Mouse (Mus musculus) gastrocnemius, adult 2 months (tissue): ENCODE measurements at regions not wholly inside any gene's neighbourhood (a gene's known extent, or its start where the extent isn't known, plus 50 kb on each side); places are given as distances from the start of the nearest gene placed in this dataset.
A peak's percentile ranks its signal among the peaks of the same experiment; 100 is the strongest.

Source experiments
- DNase-seq: peaks from one replicate; pipeline ENCODE4 v3.0.0; 2022
- H3K27ac ChIP-seq: fragments of 200-600 bp; 2 replicates; pipeline ENCODE4 v1.8.1; 2022; ENCODE audit warnings: mild to moderate bottlenecking
- H3K4me3 ChIP-seq: fragments of 200-600 bp; 2 replicates; pipeline ENCODE4 v1.8.1; 2022; ENCODE audit warnings: mild to moderate bottlenecking, moderate library complexity
- CTCF ChIP-seq: fragments of 200-600 bp; IDR thresholded peaks from 2 replicates; pipeline ENCODE4 v1.8.1; 2022; ENCODE audit warnings: antibody characterized with exemption, mild to moderate bottlenecking, moderate library complexity
- intact Hi-C: fragments of 180-260 bp; cut with DNase I; formaldehyde crosslinking; loops from one replicate; pipeline ENCODE4 v1.15.1; 2025

- H3K27ac ChIP-seq: no peak overlapping the region
- intact Hi-C loops: no loop called here
- no peak overlapping the region for H3K4me3 ChIP-seq
- no peak for DNase-seq
- TF ChIP-seq CTCF: no peak
Measured at GRCm38 (mm10) chr13:55948591-55948990, 112.6 kb upstream of the Pitx1 start.

- DNase-seq: peak; percentile 30
- TF ChIP-seq CTCF: no peak
- H3K27ac ChIP-seq: no peak overlapping the region
- H3K4me3 ChIP-seq: no peak overlapping the region
- intact Hi-C loops: no loop called here
Measured at GRCm38 (mm10) chr13:55948144-55948543, 112.2 kb upstream of the Pitx1 start.

GRCm38 (mm10) chr13:55937417-55937816 lies 101.4 kb upstream of the Pitx1 start:
- no peak for TF ChIP-seq CTCF
- intact Hi-C loops: no loop called here
- DNase-seq: no peak
- H3K27ac ChIP-seq: no peak overlapping the region
- no peak overlapping the region for H3K4me3 ChIP-seq

GRCm38 (mm10) chr13:55937000-55937399 lies 101.0 kb upstream of the Pitx1 start:
- intact Hi-C loops: no loop called here
- no peak for TF ChIP-seq CTCF
- Histone ChIP-seq H3K4me3 (no peak overlapping the region), H3K27ac (no peak overlapping the region)
- DNase-seq: no peak

- intact Hi-C loops: no loop called here
- no peak overlapping the region for H3K27ac ChIP-seq
- DNase-seq: no peak
- TF ChIP-seq CTCF: no peak
- no peak overlapping the region for H3K4me3 ChIP-seq
Measured at GRCm38 (mm10) chr13:55930637-55931036, 94.6 kb upstream of the Pitx1 start.

- TF ChIP-seq CTCF: no peak
- no peak overlapping the region for H3K27ac ChIP-seq
- no peak for DNase-seq
- H3K4me3 ChIP-seq: no peak overlapping the region
- intact Hi-C loops: no loop called here
Measured at GRCm38 (mm10) chr13:55929814-55930213, 93.8 kb upstream of the Pitx1 start.

GRCm38 (mm10) chr13:55923505-55924136 lies 87.6 kb upstream of the Pitx1 start:
- no peak overlapping the region for H3K4me3 ChIP-seq
- TF ChIP-seq CTCF: no peak
- DNase-seq: peak; percentile 32
- no peak overlapping the region for H3K27ac ChIP-seq
- intact Hi-C loops: no loop called here

GRCm38 (mm10) chr13:55917316-55917715 lies 81.3 kb upstream of the Pitx1 start:
- H3K4me3 ChIP-seq: no peak overlapping the region
- intact Hi-C loops: no loop called here
- no peak overlapping the region for H3K27ac ChIP-seq
- peak; percentile 35 for DNase-seq
- no peak for TF ChIP-seq CTCF

GRCm38 (mm10) chr13:55912271-55912711 lies 76.3 kb upstream of the Pitx1 start:
- no peak for DNase-seq
- no peak overlapping the region for H3K27ac ChIP-seq
- TF ChIP-seq CTCF: no peak
- no peak overlapping the region for H3K4me3 ChIP-seq
- intact Hi-C loops: no loop called here

- no peak overlapping the region for H3K4me3 ChIP-seq
- DNase-seq: no peak
- intact Hi-C loops: no loop called here
- no peak for TF ChIP-seq CTCF
- H3K27ac ChIP-seq: no peak overlapping the region
Measured at GRCm38 (mm10) chr13:55909941-55910340, 73.9 kb upstream of the Pitx1 start.

- no peak overlapping the region for H3K27ac ChIP-seq
- TF ChIP-seq CTCF: no peak
- DNase-seq: no peak
- no peak overlapping the region for H3K4me3 ChIP-seq
- intact Hi-C loops: no loop called here
Measured at GRCm38 (mm10) chr13:55904884-55905283, 68.9 kb upstream of the Pitx1 start.

- H3K4me3 ChIP-seq: no peak overlapping the region
- no peak overlapping the region for H3K27ac ChIP-seq
- intact Hi-C loops: no loop called here
- TF ChIP-seq CTCF: no peak
- no peak for DNase-seq
Measured at GRCm38 (mm10) chr13:55902255-55902654, 66.3 kb upstream of the Pitx1 start.

GRCm38 (mm10) chr13:55900190-55900526 lies 64.2 kb upstream of the Pitx1 start:
- intact Hi-C loops: no loop called here

GRCm38 (mm10) chr13:55899501-55900189 lies 63.7 kb upstream of the Pitx1 start:
- no peak overlapping the region for H3K4me3 ChIP-seq
- DNase-seq: no peak
- intact Hi-C loops: no loop called here
- no peak for TF ChIP-seq CTCF
- no peak overlapping the region for H3K27ac ChIP-seq

More at GRCm38 (mm10) chr13:55900190-55900526, 64.2 kb upstream of the Pitx1 start:
- Histone ChIP-seq H3K27ac (no peak overlapping the region), H3K4me3 (no peak overlapping the region)
- no peak for DNase-seq
- no peak for TF ChIP-seq CTCF
